Mouse (Mus musculus): Measurements from ENCODE around the gene Tmigd3. TPM values are rescaled to one million over a fixed set of nuclear protein-coding genes. Genes with fewer than 3 reads are reported as not detected.

The Tmigd3 gene
- polyA plus RNA-seq, 1 experiment, result 0.52 TPM

GRCm38 (mm10) chr3:105877252-105877803 is 6.6 kb downstream of the Tmigd3 start:
- DNase-seq, result no peak
- 94% methylated on average over 6 of the region's 6 CpGs for WGBS
- Histone ChIP-seq H3K4me1 (ENCODE audit: control insufficient read depth, insufficient read depth, low read length) (no peaks in the 10 kb centered on the region), H3K27ac (ENCODE audit: insufficient read depth, low read length) (no peak overlapping the region), H3K4me3 (replicated peaks; ENCODE audit: insufficient read depth, low read depth, low read length) (no peak overlapping the region), H3K27me3 (ENCODE audit: control insufficient read depth, insufficient read depth, low read length) (no peaks in the 10 kb centered on the region)
- no peak for TF ChIP-seq CTCF (IDR thresholded peaks at IDR 0.05; ENCODE audit: borderline replicate concordance, insufficient read depth, low read depth, low read length)
- TF ChIP-seq POLR2A (IDR thresholded peaks at IDR 0.05; ENCODE audit: borderline replicate concordance, insufficient read depth, low read length), result no peak

- no peaks in the 10 kb centered on the region for H3K4me1 ChIP-seq (ENCODE audit: control insufficient read depth, insufficient read depth, low read length)
- no peak overlapping the region for H3K4me3 ChIP-seq (replicated peaks; ENCODE audit: insufficient read depth, low read depth, low read length)
- H3K27me3 ChIP-seq (ENCODE audit: control insufficient read depth, insufficient read depth, low read length), result no peaks in the 10 kb centered on the region
- 90% methylated on average over 2 of the region's 2 CpGs for WGBS
- no peak overlapping the region for H3K27ac ChIP-seq (ENCODE audit: insufficient read depth, low read length)
- DNase-seq, result no peak
- no peak for TF ChIP-seq CTCF (IDR thresholded peaks at IDR 0.05; ENCODE audit: borderline replicate concordance, insufficient read depth, low read depth, low read length)
- no peak for TF ChIP-seq POLR2A (IDR thresholded peaks at IDR 0.05; ENCODE audit: borderline replicate concordance, insufficient read depth, low read length)
Observed at GRCm38 (mm10) chr3:105877919-105878318, 7.2 kb downstream of the Tmigd3 start.

GRCm38 (mm10) chr3:105878751-105879150 is 8.0 kb downstream of the Tmigd3 start:
- Histone ChIP-seq H3K27ac (ENCODE audit: insufficient read depth, low read length) (no peak overlapping the region), H3K27me3 (ENCODE audit: control insufficient read depth, insufficient read depth, low read length) (no peaks in the 10 kb centered on the region), H3K4me1 (ENCODE audit: control insufficient read depth, insufficient read depth, low read length) (no peaks in the 10 kb centered on the region), H3K4me3 (replicated peaks; ENCODE audit: insufficient read depth, low read depth, low read length) (no peak overlapping the region)
- 81% methylated on average over 8 of the region's 8 CpGs for WGBS
- no peak for DNase-seq
- TF ChIP-seq POLR2A (IDR thresholded peaks at IDR 0.05; ENCODE audit: borderline replicate concordance, insufficient read depth, low read length) (no peak), CTCF (IDR thresholded peaks at IDR 0.05; ENCODE audit: borderline replicate concordance, insufficient read depth, low read depth, low read length) (no peak)

- Histone ChIP-seq H3K4me1 (ENCODE audit: control insufficient read depth, insufficient read depth, low read length) (no peaks in the 10 kb centered on the region), H3K27me3 (ENCODE audit: control insufficient read depth, insufficient read depth, low read length) (no peaks in the 10 kb centered on the region), H3K27ac (ENCODE audit: insufficient read depth, low read length) (no peak overlapping the region), H3K4me3 (replicated peaks; ENCODE audit: insufficient read depth, low read depth, low read length) (no peak overlapping the region)
- DNase-seq, result no peak
- no peak for TF ChIP-seq CTCF (IDR thresholded peaks at IDR 0.05; ENCODE audit: borderline replicate concordance, insufficient read depth, low read depth, low read length)
- no peak for TF ChIP-seq POLR2A (IDR thresholded peaks at IDR 0.05; ENCODE audit: borderline replicate concordance, insufficient read depth, low read length)
- WGBS, result 57% methylated on average over 3 of the region's 3 CpGs
Observed at GRCm38 (mm10) chr3:105880419-105880818, 9.7 kb downstream of the Tmigd3 start.

GRCm38 (mm10) chr3:105882105-105882504 is 11.4 kb downstream of the Tmigd3 start:
- Histone ChIP-seq H3K27ac (ENCODE audit: insufficient read depth, low read length) (no peak overlapping the region), H3K4me1 (ENCODE audit: control insufficient read depth, insufficient read depth, low read length) (no peaks in the 10 kb centered on the region), H3K4me3 (replicated peaks; ENCODE audit: insufficient read depth, low read depth, low read length) (no peak overlapping the region), H3K27me3 (ENCODE audit: control insufficient read depth, insufficient read depth, low read length) (no peaks in the 10 kb centered on the region)
- TF ChIP-seq CTCF (IDR thresholded peaks at IDR 0.05; ENCODE audit: borderline replicate concordance, insufficient read depth, low read depth, low read length) (no peak), POLR2A (IDR thresholded peaks at IDR 0.05; ENCODE audit: borderline replicate concordance, insufficient read depth, low read length) (no peak)
- 90% methylated on average over 7 of the region's 7 CpGs for WGBS
- no peak for DNase-seq

GRCm38 (mm10) chr3:105883111-105883510 is 12.4 kb downstream of the Tmigd3 start:
- WGBS, result 92% methylated on average over 2 of the region's 2 CpGs
- no peak overlapping the region for H3K27ac ChIP-seq (ENCODE audit: insufficient read depth, low read length)
- TF ChIP-seq CTCF (IDR thresholded peaks at IDR 0.05; ENCODE audit: borderline replicate concordance, insufficient read depth, low read depth, low read length) (no peak), POLR2A (IDR thresholded peaks at IDR 0.05; ENCODE audit: borderline replicate concordance, insufficient read depth, low read length) (no peak)
- no peak overlapping the region for H3K4me3 ChIP-seq (replicated peaks; ENCODE audit: insufficient read depth, low read depth, low read length)
- no peaks in the 10 kb centered on the region for H3K27me3 ChIP-seq (ENCODE audit: control insufficient read depth, insufficient read depth, low read length)
- no peaks in the 10 kb centered on the region for H3K4me1 ChIP-seq (ENCODE audit: control insufficient read depth, insufficient read depth, low read length)
- no peak for DNase-seq

- Histone ChIP-seq H3K4me1 (ENCODE audit: control insufficient read depth, insufficient read depth, low read length) (peaks cover 7% of the 10 kb centered on the region), H3K4me3 (replicated peaks; ENCODE audit: insufficient read depth, low read depth, low read length) (no peak overlapping the region), H3K27me3 (ENCODE audit: control insufficient read depth, insufficient read depth, low read length) (no peaks in the 10 kb centered on the region), H3K27ac (ENCODE audit: insufficient read depth, low read length) (no peak overlapping the region)
- DNase-seq, result no peak
- 86% methylated on average over 3 of the region's 3 CpGs for WGBS
- TF ChIP-seq CTCF (IDR thresholded peaks at IDR 0.05; ENCODE audit: borderline replicate concordance, insufficient read depth, low read depth, low read length) (no peak), POLR2A (IDR thresholded peaks at IDR 0.05; ENCODE audit: borderline replicate concordance, insufficient read depth, low read length) (no peak)
Observed at GRCm38 (mm10) chr3:105888961-105889360, 18.3 kb downstream of the Tmigd3 start.

GRCm38 (mm10) chr3:105890220-105890619 is 19.5 kb downstream of the Tmigd3 start:
- no peak for TF ChIP-seq POLR2A (IDR thresholded peaks at IDR 0.05; ENCODE audit: borderline replicate concordance, insufficient read depth, low read length)
- no peak for TF ChIP-seq CTCF (IDR thresholded peaks at IDR 0.05; ENCODE audit: borderline replicate concordance, insufficient read depth, low read depth, low read length)

More at GRCm38 (mm10) chr3:105890220-105890619, 19.5 kb downstream of the Tmigd3 start:
- Histone ChIP-seq H3K27me3 (ENCODE audit: control insufficient read depth, insufficient read depth, low read length) (no peaks in the 10 kb centered on the region), H3K4me3 (replicated peaks; ENCODE audit: insufficient read depth, low read depth, low read length) (no peak overlapping the region), H3K4me1 (ENCODE audit: control insufficient read depth, insufficient read depth, low read length) (peaks cover 7% of the 10 kb centered on the region), H3K27ac (ENCODE audit: insufficient read depth, low read length) (no peak overlapping the region)
- no peak for DNase-seq
- WGBS, result 29% methylated on average over 4 of the region's 4 CpGs

All from cerebellum, adult 2 months (tissue).